Mouse (Mus musculus) right cerebral cortex, postnatal 36 days (tissue): ENCODE measurements around the gene Hira.
"Not testable (repeated sequence)": the region's sequence is repeated elsewhere in the genome, so short reads cannot be mapped to it uniquely, and the experiment has no call there.

Source experiments
- DNase-seq, 2 experiments: peaks; one replicate each; pipeline ENCODE4 v3.0.0; 2022; ENCODE audit warnings: low spot score in 2 of 2, mixed read lengths in 1 of 2

Gene Hira

GRCm38 (mm10) chr16:18876442-18877308, at the start of gene Hira, which contains the start of gene Mrpl40:
TSS of gene Hira (plus strand) at chr16:18877037.
TSS of gene Mrpl40 (minus strand) at chr16:18876862.
- peak; percentile 91 to 92 for DNase-seq

- no peak for DNase-seq
These were observed 48.2 kb upstream of the Hira start for GRCm38 (mm10) chr16:18828630-18829029.

- DNase-seq, result no peak
These were observed 47.7 kb upstream of the Hira start for GRCm38 (mm10) chr16:18829102-18829501.

DNA sequence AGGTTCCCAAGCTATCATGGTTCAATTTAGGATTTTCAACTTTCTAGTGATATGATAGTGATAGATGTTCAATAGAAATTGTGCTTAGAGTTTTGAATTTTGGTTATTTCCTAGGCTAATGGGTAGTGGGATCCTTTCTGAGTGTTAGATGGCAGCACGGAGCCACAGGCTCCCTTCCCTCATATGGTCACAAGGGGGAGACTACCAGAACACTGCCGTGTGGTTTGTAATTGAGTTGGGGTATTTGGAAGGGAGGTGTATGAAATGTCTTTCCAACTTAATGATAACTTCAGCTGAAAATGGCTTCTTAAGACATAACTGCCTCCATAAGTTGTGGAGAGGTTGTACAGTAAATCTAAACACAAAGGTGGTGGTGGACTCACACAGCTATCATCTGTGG, 43.4 kb upstream of the Hira start:
- DNase-seq, result no peak

DNA sequence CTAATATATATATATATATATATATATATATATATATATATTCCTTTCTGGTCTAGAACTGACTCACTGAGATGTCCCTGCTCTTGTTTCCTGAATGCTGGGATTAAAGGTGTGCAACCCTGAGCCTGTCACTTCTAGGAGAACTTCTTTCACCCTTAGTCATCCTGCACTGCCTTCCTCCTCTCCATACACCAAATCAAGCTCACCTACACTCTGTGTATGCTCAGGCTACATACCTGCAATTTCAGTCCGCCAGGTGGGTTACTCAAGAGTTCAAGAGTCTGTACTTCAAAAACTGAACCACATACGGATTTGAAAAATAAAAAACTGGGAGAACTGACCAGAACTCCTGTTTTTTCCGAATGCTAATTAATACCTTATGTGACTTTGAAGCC, 40.8 kb upstream of the Hira start:
- DNase-seq, result no peak

DNA sequence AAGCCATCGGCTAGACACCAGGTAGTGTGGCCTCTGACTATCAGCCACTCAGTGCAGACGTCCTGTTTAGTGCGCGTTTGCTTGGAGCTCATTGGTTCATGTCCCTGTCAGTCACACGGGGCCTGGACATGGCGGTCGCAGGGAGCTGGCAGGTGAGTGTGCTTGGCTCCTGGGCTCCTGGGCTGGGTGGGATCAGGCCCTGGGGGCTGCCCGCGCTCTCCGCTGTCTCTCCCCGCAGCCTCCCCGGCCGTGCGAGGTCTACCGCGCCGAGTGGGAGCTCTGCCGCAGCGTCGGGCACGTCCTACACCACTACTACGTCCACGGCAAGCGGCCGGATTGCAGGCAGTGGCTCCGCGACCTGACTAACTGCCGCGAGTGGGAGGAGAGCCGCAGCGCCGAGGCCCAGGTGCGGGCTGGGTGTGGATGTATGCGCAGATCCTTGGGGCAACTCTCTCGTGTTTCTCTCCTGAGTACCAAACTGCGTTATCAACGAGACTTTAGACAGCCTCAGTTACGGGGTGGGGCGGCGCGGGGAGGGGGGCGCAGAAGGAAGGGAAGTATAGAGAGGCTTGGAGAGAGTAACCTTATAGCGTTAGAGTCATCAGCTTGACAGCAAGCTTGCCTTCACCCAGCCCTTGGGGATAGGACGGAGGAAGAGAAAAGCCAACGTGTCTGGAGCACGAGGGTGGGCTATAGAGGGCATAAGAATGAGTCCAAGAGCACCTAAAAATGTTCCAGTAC, 40.2 kb upstream of the Hira start, which contains the start of the genes 2510002D24Rik and Gm28539:
Gene 2510002D24Rik, plus strand, starts transcription at position 111 of the 741 bp plus-strand sequence.
Gene Gm28539, plus strand, starts transcription at position 117 of the 741 bp plus-strand sequence.
- peak; percentile 92 to 94 for DNase-seq

GRCm38 (mm10) chr16:18838346-18838745, 38.5 kb upstream of the Hira start:
- no peak for DNase-seq

DNA sequence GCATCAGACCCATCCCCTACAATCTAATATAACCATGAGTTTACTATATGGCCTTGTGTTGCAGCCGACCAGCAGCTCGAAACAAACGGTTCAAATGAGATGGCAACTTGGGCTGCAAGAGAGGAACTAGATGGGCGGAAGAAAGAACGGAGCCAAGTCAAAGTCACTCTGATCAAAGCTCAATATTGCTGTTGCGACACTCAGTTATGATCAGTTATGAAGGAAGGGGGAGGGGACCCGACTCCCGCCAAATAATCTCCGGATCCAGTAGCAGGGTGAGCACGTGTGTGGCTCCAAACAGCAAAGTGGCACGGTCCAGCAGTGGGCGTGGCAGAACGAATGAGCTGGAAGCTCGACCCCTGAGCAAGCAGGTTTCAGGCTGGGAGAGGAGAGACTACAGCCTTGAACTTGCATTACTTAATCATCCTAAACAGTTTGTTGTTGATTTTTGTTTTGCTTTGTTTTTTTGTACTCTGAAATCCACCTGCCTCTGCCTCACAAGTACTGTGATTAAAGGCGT, 30.5 kb upstream of the Hira start:
- no peak for DNase-seq

- DNase-seq, result not testable (repeated sequence)
These were observed 27.2 kb upstream of the Hira start for GRCm38 (mm10) chr16:18849521-18850190.

DNA sequence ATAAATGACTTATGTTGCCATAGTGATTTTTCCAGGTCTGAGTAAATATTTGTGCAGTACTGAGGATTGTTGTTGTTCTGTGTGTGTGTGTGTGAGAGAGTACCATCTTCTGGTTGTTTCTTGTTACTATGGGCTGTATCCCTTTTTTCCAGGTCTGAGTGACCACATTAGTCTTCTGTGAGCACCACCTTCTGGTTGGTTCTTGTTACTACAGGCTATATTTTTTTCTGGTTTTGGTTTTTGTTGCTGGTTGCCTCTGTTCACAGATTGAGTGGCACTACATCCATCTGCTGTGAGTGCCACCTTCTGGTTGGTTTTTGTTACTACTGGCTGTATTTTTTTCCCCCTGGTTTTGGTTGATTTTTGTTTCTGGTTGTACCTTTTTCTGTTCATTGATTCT, 18.3 kb upstream of the Hira start:
- no peak for DNase-seq

GRCm38 (mm10) chr16:18860186-18860585, 16.7 kb upstream of the Hira start:
- no peak for DNase-seq

GRCm38 (mm10) chr16:18870495-18870894, 6.3 kb upstream of the Hira start:
- not testable (repeated sequence) for DNase-seq

GRCm38 (mm10) chr16:18876091-18876441, 771 bp upstream of the Hira start:
- no peak for DNase-seq

DNA sequence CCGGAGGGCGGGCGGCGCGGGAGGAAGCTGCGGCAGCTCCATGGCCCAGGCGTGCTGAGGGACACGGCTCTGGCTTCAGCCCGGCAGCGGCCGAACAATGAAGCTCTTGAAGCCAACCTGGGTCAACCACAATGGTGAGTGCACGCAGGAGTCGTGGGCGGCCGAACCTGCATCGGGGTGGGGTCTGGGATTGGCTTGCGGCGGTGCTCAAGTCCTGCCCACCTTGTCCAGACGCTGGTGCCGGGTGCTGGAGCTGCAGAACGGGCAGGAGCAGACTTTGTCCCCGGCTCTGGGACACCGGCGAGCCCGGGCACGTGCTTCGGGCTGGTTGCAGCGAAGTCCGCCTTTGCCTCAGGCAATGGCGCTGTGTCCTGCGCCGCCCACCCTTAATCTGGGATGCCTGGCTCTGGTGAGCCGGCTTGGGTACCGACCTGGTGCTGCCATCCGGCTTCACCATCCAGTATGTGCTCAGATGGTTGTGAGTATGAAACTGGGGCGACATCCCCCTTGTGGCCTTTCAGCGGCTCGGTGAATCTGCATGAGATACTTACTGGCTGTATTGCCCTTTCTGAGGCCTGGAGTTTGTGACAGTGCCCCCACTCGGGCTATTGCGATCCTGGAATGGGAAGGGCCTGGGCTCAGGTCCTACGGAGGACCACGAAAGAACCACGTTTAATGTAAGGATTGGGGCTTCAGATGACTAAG, 701 bp downstream of the Hira start:
- peak; percentile 39 to 44 for DNase-seq

DNA sequence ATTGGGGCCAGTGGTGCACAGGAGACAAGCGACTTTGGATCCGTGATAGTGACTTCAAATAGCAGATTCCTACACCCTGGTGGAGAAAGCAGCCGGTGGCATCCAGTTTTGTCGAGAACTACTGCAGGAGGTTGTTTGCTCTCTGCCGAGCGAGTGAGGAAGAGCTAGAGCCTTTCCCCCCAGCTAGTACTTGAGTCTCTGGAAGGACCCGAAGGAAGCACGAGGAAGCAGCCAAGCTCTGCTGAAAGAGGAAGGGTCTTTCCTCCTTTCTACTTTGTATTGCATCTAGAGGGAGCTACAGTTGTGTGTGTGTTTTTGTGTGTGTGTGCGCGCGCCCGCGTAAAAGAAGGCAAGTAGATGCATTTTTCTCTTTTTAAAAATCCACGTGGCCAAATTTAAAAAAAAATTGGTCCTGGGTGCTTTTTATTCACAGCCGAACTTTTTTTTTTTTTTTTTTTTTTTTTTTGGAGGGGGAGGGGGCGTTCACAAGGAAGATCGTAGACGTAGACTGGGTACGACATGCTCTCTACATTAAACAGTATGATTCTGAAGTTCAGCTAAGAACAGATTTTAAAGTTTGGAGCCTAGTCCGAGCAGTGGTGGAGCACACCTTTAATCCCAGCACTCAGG, 1.4 kb downstream of the Hira start:
- peak in 1 of 2 experiments; percentile 4 for DNase-seq

GRCm38 (mm10) chr16:18884044-18884443, 7.2 kb downstream of the Hira start:
- no peak for DNase-seq

DNA sequence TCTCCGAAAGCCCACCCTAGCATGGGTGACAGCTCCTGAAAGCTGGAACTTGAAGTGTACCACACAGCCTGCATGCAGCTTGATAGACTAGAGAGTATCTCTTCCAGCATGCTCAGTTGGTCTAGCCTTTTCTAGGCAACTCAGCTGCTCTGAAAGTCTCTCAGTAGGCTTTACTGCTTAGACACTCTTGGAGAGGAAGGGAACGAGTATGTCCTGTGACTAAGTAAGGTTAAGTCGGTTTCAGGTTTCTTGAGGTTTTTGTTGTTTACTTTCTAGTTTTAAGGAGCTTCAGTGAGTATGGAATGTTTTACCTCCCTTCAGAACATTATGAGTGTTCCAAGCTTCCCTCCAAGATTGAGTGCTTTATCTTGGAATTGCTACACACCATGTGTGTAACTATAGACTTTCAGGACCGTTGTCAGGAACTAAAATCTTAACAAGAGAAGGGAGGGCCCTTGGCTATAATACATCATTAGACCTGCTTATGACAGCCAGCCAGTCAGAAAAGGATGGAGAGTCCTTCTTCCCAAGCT, 17.1 kb downstream of the Hira start:
- no peak for DNase-seq

DNA sequence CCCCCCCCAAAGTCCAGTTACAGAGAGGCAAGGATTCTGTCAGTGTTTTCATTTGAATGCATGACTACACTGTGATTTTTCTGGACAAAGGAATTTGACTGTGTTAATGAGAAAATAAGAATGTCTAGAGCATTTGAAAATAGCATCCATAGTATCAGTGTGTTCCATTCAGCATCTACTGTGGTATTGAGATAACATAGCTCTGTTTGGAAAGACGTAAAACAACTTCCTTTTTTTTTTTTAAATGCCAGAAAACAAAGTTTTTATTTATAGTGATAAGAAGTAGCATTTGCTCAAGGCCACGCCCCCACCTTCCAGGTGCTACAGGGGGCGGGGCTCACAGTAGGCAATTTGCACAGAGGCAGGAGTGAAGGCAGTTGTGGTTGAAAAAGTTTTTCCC, 18.4 kb downstream of the Hira start:
- no peak for DNase-seq

- DNase-seq, result no peak
These were observed 19.6 kb downstream of the Hira start for GRCm38 (mm10) chr16:18896429-18896828.

DNA sequence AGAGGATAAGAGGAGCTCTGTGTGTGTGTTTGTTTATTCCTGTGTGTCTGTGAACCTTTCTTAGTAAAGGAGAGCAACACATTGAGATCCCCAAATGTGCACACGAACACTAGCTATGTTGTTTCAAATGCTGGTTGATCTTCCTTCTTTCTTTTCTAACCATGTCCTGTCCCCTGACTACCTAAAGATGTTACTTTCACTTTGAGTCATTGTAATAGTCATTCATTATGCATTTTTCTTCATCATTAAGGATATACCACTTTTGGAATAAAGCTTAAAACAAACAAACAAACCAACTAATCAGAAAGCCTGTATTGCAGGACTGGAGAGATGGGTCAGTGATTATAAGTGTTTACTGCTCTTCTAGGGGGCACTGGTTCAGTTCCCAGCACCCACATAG, 28.8 kb downstream of the Hira start:
- no peak for DNase-seq

- no peak for DNase-seq
These were observed 39.2 kb downstream of the Hira start for GRCm38 (mm10) chr16:18916064-18916463.
